Mouse (Mus musculus) heart, postnatal 25 days (tissue): ENCODE measurements around the gene Ninj2. TPM values are rescaled to one million over a fixed set of nuclear protein-coding genes. Genes with fewer than 3 reads are reported as not detected.

ENCODE experiments used
- DNase-seq: peaks from one replicate; pipeline ENCODE4 v3.0.0; 2022; ENCODE audit warnings: low spot score
- intact Hi-C: fragments of 180-260 bp; cut with DNase I; formaldehyde crosslinking; loops from one replicate; pipeline ENCODE4 v1.15.1; 2025
- total RNA-seq, 2 experiments: library from RNA; stranded (reverse); gene quantifications; 2 replicates each; pipeline ENCODE4 v1.2.3; 2021

Gene Ninj2
- total RNA-seq, 2 experiments from 2014 or later = not detected

DNA sequence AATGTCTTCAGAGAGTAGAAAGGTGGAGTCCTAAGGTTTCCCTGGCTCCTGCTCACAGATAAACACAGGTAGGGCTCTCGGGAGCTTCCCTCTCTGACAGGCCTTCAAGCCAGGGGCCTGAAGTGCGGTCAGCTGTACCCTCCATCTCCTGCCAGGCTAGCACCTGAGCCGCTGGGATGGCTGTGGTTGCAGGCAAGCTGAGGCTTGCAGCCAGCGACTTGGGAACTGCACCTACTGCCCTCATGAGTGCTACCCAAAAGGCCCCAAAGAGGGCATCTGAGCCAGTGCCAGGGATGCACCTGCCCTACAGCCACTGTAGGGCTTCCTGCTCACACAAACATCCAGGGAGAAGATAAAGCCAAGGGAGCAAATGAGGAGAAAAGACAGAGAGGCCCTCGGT lies 147.3 kb downstream of the Ninj2 start:
- DNase-seq = no peak
- intact Hi-C loops = no loop called here

DNA sequence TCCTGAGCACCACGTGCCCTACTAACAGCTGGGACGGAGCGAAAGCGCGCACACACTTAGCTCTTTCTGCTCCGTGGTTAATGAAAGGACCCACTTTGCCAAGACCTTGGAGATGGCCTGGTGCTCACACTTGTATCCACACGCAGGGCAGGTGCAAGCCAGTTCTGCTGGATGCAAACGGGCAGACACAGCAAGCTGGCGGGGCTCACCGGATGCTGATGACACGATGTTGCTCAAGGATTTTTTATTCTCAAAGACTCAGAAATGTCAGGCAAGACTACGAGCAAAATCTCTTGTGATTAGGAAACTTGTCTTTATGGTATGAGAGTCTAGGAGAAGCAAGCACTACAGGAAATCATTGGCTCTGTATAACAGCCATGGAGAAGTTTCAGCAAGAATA lies 148.3 kb downstream of the Ninj2 start:
- intact Hi-C loops = no loop called here
- no peak for DNase-seq

GRCm38 (mm10) chr6:120242530-120242929 lies 149.4 kb downstream of the Ninj2 start:
- DNase-seq = no peak
- intact Hi-C loops = no loop called here

GRCm38 (mm10) chr6:120243250-120243649 lies 150.1 kb downstream of the Ninj2 start:
- intact Hi-C loops = no loop called here
- DNase-seq = no peak

DNA sequence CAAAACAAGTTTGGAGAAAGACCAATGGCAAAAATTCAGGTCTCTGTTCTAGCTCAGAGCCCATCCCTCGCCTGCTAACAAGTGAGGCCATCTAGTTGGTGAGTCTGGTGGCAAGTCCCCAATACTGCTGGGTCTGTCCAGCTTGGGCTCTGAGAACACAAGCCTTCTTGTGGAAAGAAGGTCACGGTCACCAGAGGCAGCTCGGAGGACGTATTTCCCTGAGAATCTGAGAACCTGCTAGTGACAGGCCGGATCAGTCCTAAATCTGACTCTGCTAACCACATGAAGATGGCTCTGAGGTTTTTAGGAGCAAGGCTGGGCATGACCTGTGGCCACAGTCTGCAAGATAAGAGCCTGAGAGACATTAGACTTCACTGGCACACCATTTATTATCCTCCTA lies 153.5 kb downstream of the Ninj2 start:
- intact Hi-C loops = no loop called here
- DNase-seq = no peak

DNA sequence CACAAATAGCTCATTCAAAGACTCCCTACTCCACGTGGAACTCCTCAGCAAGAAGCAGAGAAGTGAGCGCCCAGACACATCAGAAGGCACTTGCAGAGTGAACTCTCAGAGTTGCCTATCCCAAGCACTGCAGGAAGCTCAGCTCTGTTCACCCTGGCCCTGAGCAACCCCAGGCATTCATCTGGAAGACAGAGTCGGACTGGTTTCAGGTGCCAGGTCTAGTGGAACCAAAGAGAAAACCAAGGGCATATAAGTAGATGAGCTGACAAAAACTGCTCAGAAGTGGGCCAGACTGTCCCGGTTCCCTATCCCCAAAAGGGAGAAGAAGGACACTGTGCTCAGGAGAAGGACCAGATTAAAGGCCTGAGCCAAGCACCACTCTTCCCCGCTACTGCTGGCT lies 156.7 kb downstream of the Ninj2 start:
- intact Hi-C loops = no loop called here
- no peak for DNase-seq

Other genes with a start within 250 kb of the Ninj2 start
- 10 to 100 TPM; 38.5 to 41.1 TPM for gene Erc1, start 245.2 kb upstream of the Ninj2 start, total RNA-seq
- 10 to 100 TPM; 10.3 to 12.8 TPM for gene Rad52, start 190.7 kb upstream of the Ninj2 start, total RNA-seq
- 100 to 1,000 TPM; 296 to 335 TPM for gene Wnk1, start 54.7 kb upstream of the Ninj2 start, total RNA-seq
- not detected for gene D330020A13Rik, start 201.0 kb downstream of the Ninj2 start, total RNA-seq
- gene B4galnt3, start 201.2 kb downstream of the Ninj2 start, total RNA-seq = under 1 TPM; 0.18 to 0.22 TPM